Mouse (Mus musculus): ENCODE data around the gene Il10rb.

GRCm38 (mm10) chr16:91396844-91397537, 9.0 kb upstream of the Il10rb start:
- TF ChIP-seq POLR2A (IDR thresholded peaks at IDR 0.05; ENCODE audit: borderline replicate concordance, extremely low read depth, low read depth, low read length) (no peak), CTCF (IDR thresholded peaks at IDR 0.05; ENCODE audit: insufficient read depth, low read length) (no peak)

Data from lung, adult 2 months (tissue).